28 mouse cellular contexts compared by ENCODE assay signal in genomic region chr7:73764679-73765078, GRCm38 (mm10). TPM values are rescaled to one million over a fixed set of nuclear protein-coding genes. Genes with fewer than 3 reads are reported as not detected.
DNase-seq lines count a peak whose midpoint lies in the region; ATAC-seq and TF ChIP-seq lines count a peak whose summit lies in the region.
"Had no signal": no experiment of that assay in that cellular context is flagged by ENCODE, and none has a peak within 500 bp of the region (broad histone marks: within the 10 kb centered on the region; RNA-seq: fewer than 3 reads in every experiment).

No protein-coding gene starts in this region.

- TF ChIP-seq EP300 in MEL (IDR thresholded peaks at IDR 0.05; ENCODE audit: low read depth in 1 of 2, low read length in 2 of 2), result peak; percentile 85 to 90

- TF ChIP-seq CTCF in MEL (IDR thresholded peaks at IDR 0.05 in 2 of 3, conservative IDR thresholded peaks at IDR 0.05 in 1 of 3; ENCODE audit: control insufficient read depth in 1 of 3, insufficient read depth in 1 of 3, low read depth in 2 of 3, low read length in 3 of 3, poor library complexity in 1 of 3, severe bottlenecking in 1 of 3), result no peak

- H3K36me3 ChIP-seq in heart, embryonic 12.5 days, result no peaks in the 10 kb centered on the region
- H3K36me3 ChIP-seq in MEL (ENCODE audit: control insufficient read depth in 1 of 2, insufficient read depth in 2 of 2, low read length in 2 of 2), result peaks cover 0 to 12% of the 10 kb centered on the region in 2 experiments; a peak in 2 of 4 replicates
- no peaks in the 10 kb centered on the region for H3K36me3 ChIP-seq in liver, embryonic 15.5 days (replicated peaks)
- H3K36me3 ChIP-seq: forebrain, embryonic 12.5 days; midbrain, embryonic 13.5 days had no signal

- no peaks in the 10 kb centered on the region for H3K79me2 ChIP-seq in MEL (ENCODE audit: control insufficient read depth, insufficient read depth, low read length, poor library complexity)

- no peak overlapping the region for H3K9ac ChIP-seq in heart, embryonic 12.5 days
- H3K9ac ChIP-seq in MEL (ENCODE audit: control insufficient read depth, low read depth, low read length, poor library complexity, severe bottlenecking), result peak overlapping the region; percentile 27
- no peak overlapping the region for H3K9ac ChIP-seq in liver, embryonic 15.5 days
- H3K9ac ChIP-seq: forebrain, embryonic 12.5 days; hindbrain, embryonic 13.5 days; kidney, embryonic 15.5 days; limb, embryonic 15.5 days; lung, embryonic 15.5 days; midbrain, embryonic 13.5 days had no signal

- no peak for TF ChIP-seq RAD21 in MEL (IDR thresholded peaks at IDR 0.05; ENCODE audit: low read depth, low read length)

- H3K27ac ChIP-seq in heart, embryonic 12.5 days (ENCODE audit: poor library complexity, severe bottlenecking), result peak overlapping the region; percentile 54
- H3K27ac ChIP-seq in MEL (ENCODE audit: control insufficient read depth, low read depth, low read length), result peak overlapping the region; percentile 96
- peak overlapping the region; percentile 67 for H3K27ac ChIP-seq in liver, embryonic 15.5 days (replicated peaks)
- H3K27ac ChIP-seq: forebrain, embryonic 12.5 days; hindbrain, embryonic 13.5 days; kidney, embryonic 15.5 days; layer of hippocampus, adult 2 months; limb, embryonic 10.5 days; limb, embryonic 15.5 days; lung, embryonic 15.5 days; midbrain, embryonic 13.5 days had no signal

- TF ChIP-seq POLR2A in MEL (IDR thresholded peaks at IDR 0.05; ENCODE audit: control insufficient read depth in 1 of 2, insufficient read depth in 1 of 2, low read depth in 1 of 2, low read length in 2 of 2, poor library complexity in 1 of 2), result no peak

- no peak for DNase-seq in heart, postnatal 14 days
- peak; percentile 79 for DNase-seq in MEL (ENCODE audit: low read depth, low spot score)
- DNase-seq in c-Kit-positive CD71-positive TER-119-positive erythroid progenitor cells, embryonic 14.5 days (ENCODE audit: low spot score), result peak; percentile 14
- no peak for DNase-seq in cerebellum, postnatal 25 days
- DNase-seq in layer of hippocampus, postnatal 10 days (ENCODE audit: low spot score in 2 of 2), result no peak
- DNase-seq: adrenal gland, adult 2 months; adrenal gland, postnatal 36 days; cerebellum, adult 8-10 months; cerebellum, postnatal 36 days; gastrocnemius, postnatal 14 days; heart, adult 11 months; kidney, postnatal 25 days; thymus, adult 2 months; thymus, postnatal 36 days had no signal

- peaks cover 13% of the 10 kb centered on the region for H3K4me1 ChIP-seq in heart, embryonic 12.5 days (replicated peaks)
- peaks cover 5 to 14% of the 10 kb centered on the region in 2 experiments for H3K4me1 ChIP-seq in MEL (ENCODE audit: control insufficient read depth in 1 of 2, insufficient read depth in 2 of 2, low read length in 2 of 2)
- H3K4me1 ChIP-seq in liver, embryonic 15.5 days (replicated peaks), result peaks cover 19% of the 10 kb centered on the region
- H3K4me1 ChIP-seq: forebrain, embryonic 12.5 days; hindbrain, embryonic 13.5 days; kidney, embryonic 15.5 days; limb, embryonic 10.5 days; limb, embryonic 15.5 days; midbrain, embryonic 13.5 days had no signal

- ATAC-seq in heart, embryonic 12.5 days (ENCODE audit: insufficient number of reproducible peaks, low FRiP score), result no peak
- no peak for ATAC-seq in liver, embryonic 15.5 days (ENCODE audit: insufficient read depth)
- ATAC-seq in granulocyte monocyte progenitor cell, adult 5-6 weeks (replicated peaks; ENCODE audit: poor library complexity, severe bottlenecking), result no peak
- ATAC-seq: activated CD4-positive, CD25-positive, alpha-beta regulatory T cell, adult 4 months; intestine, postnatal 0 days; midbrain, embryonic 13.5 days had no signal

- intact Hi-C loops in heart, postnatal 14 days (cut with DNase I), result no loop called here

- 80% methylated on average over 5 of the region's 5 CpGs for WGBS in heart, embryonic 12.5 days
- WGBS in liver, embryonic 15.5 days (ENCODE audit: insufficient replicate concordance), result 35% methylated on average over 5 of the region's 5 CpGs

- peaks cover 9% of the 10 kb centered on the region; the same call in 1 of the 2 replicates for H3K9me3 ChIP-seq in heart, embryonic 12.5 days (replicated peaks)
- H3K9me3 ChIP-seq in MEL (replicated peaks; ENCODE audit: insufficient read depth, low read length), result no peaks in the 10 kb centered on the region
- H3K9me3 ChIP-seq in liver, embryonic 15.5 days (replicated peaks), result no peaks in the 10 kb centered on the region
- H3K9me3 ChIP-seq: forebrain, embryonic 12.5 days; hindbrain, embryonic 13.5 days; kidney, embryonic 15.5 days; limb, embryonic 10.5 days; limb, embryonic 15.5 days; lung, embryonic 15.5 days; midbrain, embryonic 13.5 days had no signal

- no peak overlapping the region for H3K4me2 ChIP-seq in heart, embryonic 12.5 days
- no peak overlapping the region; the same call in 1 of the 2 replicates for H3K4me2 ChIP-seq in liver, embryonic 15.5 days
- H3K4me2 ChIP-seq: forebrain, embryonic 12.5 days; hindbrain, embryonic 13.5 days; kidney, embryonic 15.5 days; limb, embryonic 15.5 days; lung, embryonic 15.5 days; midbrain, embryonic 13.5 days had no signal

- peaks cover 3% of the 10 kb centered on the region; the same call in 1 of the 2 replicates for H3K27me3 ChIP-seq in heart, embryonic 12.5 days (replicated peaks)
- H3K27me3 ChIP-seq in MEL (ENCODE audit: control insufficient read depth in 1 of 2, insufficient read depth in 2 of 2, low read length in 2 of 2), result no peaks in the 10 kb centered on the region; a peak in 1 of 4 replicates
- no peaks in the 10 kb centered on the region for H3K27me3 ChIP-seq in liver, embryonic 15.5 days
- H3K27me3 ChIP-seq: forebrain, embryonic 12.5 days; hindbrain, embryonic 13.5 days; kidney, embryonic 15.5 days; limb, embryonic 15.5 days; lung, embryonic 15.5 days; midbrain, embryonic 13.5 days had no signal

- H3K4me3 ChIP-seq in heart, embryonic 12.5 days, result no peak overlapping the region
- H3K4me3 ChIP-seq in MEL (ENCODE audit: control insufficient read depth in 1 of 2, insufficient read depth in 1 of 2, low read depth in 2 of 2, low read length in 2 of 2), result peak overlapping the region in 1 of 2 experiments; percentile 16; a peak in 1 of 4 replicates
- no peak overlapping the region for H3K4me3 ChIP-seq in liver, embryonic 15.5 days (replicated peaks)
- H3K4me3 ChIP-seq: erythroblast, embryonic 14.5 days; forebrain, embryonic 12.5 days; hindbrain, embryonic 13.5 days; kidney, embryonic 15.5 days; layer of hippocampus, adult 2 months; limb, embryonic 10.5 days; limb, embryonic 15.5 days; lung, embryonic 15.5 days; midbrain, embryonic 13.5 days had no signal

TF ChIP-seq in MEL, 35 proteins besides CTCF, POLR2A, EP300 and RAD21:
- peak; percentile 92 for TF ChIP-seq ZNF384 (IDR thresholded peaks at IDR 0.05; ENCODE audit: low read depth, low read length)
- 0 out of 2 replicates have a peak, but pooled peaks have one; percentile 11 for TF ChIP-seq MAX (IDR thresholded peaks at IDR 0.05; ENCODE audit: low read length)
- no peak for TF ChIP-seq SMC3 (IDR thresholded peaks at IDR 0.05; ENCODE audit: low read depth, low read length)
- 0 out of 2 replicates have a peak, but pooled peaks have one; percentile 48 for TF ChIP-seq MAFK (IDR thresholded peaks at IDR 0.05; ENCODE audit: borderline replicate concordance, low read depth, low read length)
- no peak for TF ChIP-seq USF1 (IDR thresholded peaks at IDR 0.05; ENCODE audit: low read depth, low read length)
- 0 out of 2 replicates have a peak, but pooled peaks have one; percentile 44 for TF ChIP-seq ZMIZ1 (IDR thresholded peaks at IDR 0.05; ENCODE audit: low read depth, low read length)
- TF ChIP-seq SIN3A (IDR thresholded peaks at IDR 0.05; ENCODE audit: low read length), result 0 out of 2 replicates have a peak, but pooled peaks have one; percentile 67
- peak; percentile 85 for TF ChIP-seq ETS1 (IDR thresholded peaks at IDR 0.05; ENCODE audit: low read depth, low read length)
- no peak for TF ChIP-seq USF2 (IDR thresholded peaks at IDR 0.05; ENCODE audit: borderline replicate concordance in 1 of 2, insufficient read depth in 1 of 2, low read depth in 1 of 2, low read length in 2 of 2)
- TF ChIP-seq MXI1 (IDR thresholded peaks at IDR 0.05; ENCODE audit: low read depth, low read length), result no peak
- peak; percentile 47; the same call in 1 of the 2 replicates for TF ChIP-seq MYB (IDR thresholded peaks at IDR 0.05; ENCODE audit: low read depth, low read length)
- TF ChIP-seq TAL1 (IDR thresholded peaks at IDR 0.05; ENCODE audit: low read length), result peak; percentile 78
- TF ChIP-seq TCF12 (IDR thresholded peaks at IDR 0.05; ENCODE audit: low read depth, low read length), result peak; percentile 96
- no peak for TF ChIP-seq HCFC1 (IDR thresholded peaks at IDR 0.05; ENCODE audit: low read depth, low read length)
- TF ChIP-seq GATA1 (IDR thresholded peaks at IDR 0.05; ENCODE audit: low read depth, low read length), result peak; percentile 87
TF ChIP-seq in MEL: peak in this region for 10.

RNA-seq across cellular contexts. Expression of gene Fam174b, which starts 24.6 kb away (rescaled TPM):
- 46.8 and 51.4 TPM in 2 replicates for polyA plus RNA-seq in heart, embryonic 12.5 days (2016; fragmentation: Nextera tagmentation; extraction: Ambion mirVana)
- 100 to 1,000 TPM; 132 TPM for total RNA-seq in heart, postnatal 14 days (2021)
- 0.88 and 1.7 TPM in 2 replicates for total RNA-seq in MEL (2012; rRNA removed)
- 1 to 10 TPM in 1 of 2 experiments, not detected in 1; 1.4 TPM for polyA plus RNA-seq in MEL (2012; ENCODE audit: insufficient read depth in 1 of 2, insufficient read length in 2 of 2, low read depth in 1 of 2, low replicate concordance in 2 of 2, missing spikeins in 1 of 2)
- 3.5 and 3.9 TPM in 2 replicates for polyA plus RNA-seq in liver, embryonic 15.5 days (2015; fragmentation: Nextera tagmentation; extraction: Ambion mirVana)
- 3.0 and 5.8 TPM in 2 replicates for total RNA-seq in granulocyte monocyte progenitor cell, adult 5-6 weeks (2014; fragmentation: Nextera tagmentation)
- 3.9 and 6.6 TPM in 2 replicates for total RNA-seq in granulocyte monocyte progenitor cell, adult 5-6 weeks (2017)
- total RNA-seq in layer of hippocampus, postnatal 10 days (2021), result 10 to 100 TPM; 36.3 to 37.2 TPM
- polyA plus RNA-seq: erythroblast, embryonic 14.5 days had no signal

Comparison
In these comparisons a context has a peak if more than half of its experiments do, and no peak if none do; other contexts are left out.
1. DNase-seq: peak in MEL (single experiment) and c-Kit-positive CD71-positive TER-119-positive erythroid progenitor cells, embryonic 14.5 days (single experiment); none in heart, postnatal 14 days (0 of 2), cerebellum, postnatal 25 days (0 of 2) and layer of hippocampus, postnatal 10 days (0 of 2).
2. RNA of gene Fam174b, which starts 24.6 kb away (total RNA-seq): 132 TPM in heart, postnatal 14 days and 36.3 to 37.2 TPM in layer of hippocampus, postnatal 10 days; 3.0 to 6.6 TPM in granulocyte monocyte progenitor cell, adult 5-6 weeks and 0.88 to 1.7 TPM in MEL; every median in the first group is over 4 times any median in the second.
3. Peak in every context shown above with its lines, with median percentiles within 50 percentile points of each other: H3K27ac ChIP-seq.